Mouse (Mus musculus) liver, embryonic 14.5 days (tissue): ENCODE results near the gene Stard9.

Experiments used
- CTCF ChIP-seq: IDR thresholded peaks from 2 replicates; pipeline ENCODE4 v1.5.1; 2016; ENCODE audit warnings: antibody characterized with exemption, low read depth, control low read depth
- EP300 ChIP-seq: IDR thresholded peaks from 2 replicates; pipeline ENCODE4 v1.6.1; 2016; ENCODE audit warnings: antibody characterized with exemption, low read depth

DNA sequence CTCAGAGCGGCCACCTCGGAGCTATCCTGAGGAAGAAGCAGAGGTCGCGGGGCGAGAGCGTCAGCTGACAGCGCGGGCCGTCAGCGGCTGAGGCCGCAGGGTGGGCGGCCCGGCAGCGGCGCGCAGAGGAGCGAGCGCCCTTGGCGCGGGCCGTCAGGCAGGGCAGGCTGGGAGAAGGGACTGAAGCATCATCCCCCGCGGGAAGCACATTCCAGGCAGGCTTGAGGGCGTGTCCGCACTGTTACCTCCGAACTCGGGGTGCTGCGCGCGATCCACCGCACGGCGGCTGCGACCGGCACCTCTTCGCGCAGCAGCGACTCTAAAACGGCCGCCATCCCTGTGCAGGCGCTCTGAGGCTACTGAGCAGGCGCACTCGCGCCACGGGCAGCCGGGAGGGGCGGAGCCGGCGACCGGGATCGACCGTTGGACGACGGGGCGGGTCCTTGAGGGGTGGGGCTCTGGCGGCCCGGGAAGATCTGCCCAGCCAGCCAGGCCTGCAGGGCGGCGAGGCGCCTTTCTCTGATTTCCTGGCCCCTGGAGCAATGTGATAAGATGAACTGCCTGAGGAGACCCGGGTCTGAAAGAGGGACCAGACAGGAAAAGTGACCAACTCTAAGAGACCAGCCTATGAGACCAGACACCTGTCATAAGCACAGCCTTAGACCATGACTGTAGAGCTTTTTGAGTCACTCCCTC lies 102.4 kb downstream of the Stard9 start:
- peak; percentile 43 for TF ChIP-seq CTCF
- TF ChIP-seq EP300 = peak; percentile 74
